Mouse (Mus musculus) lung, adult 2 months (tissue): ENCODE data around the gene Elovl3.

Experiments
- CTCF ChIP-seq: fragments of 200-500 bp; IDR thresholded peaks from 2 replicates; pipeline ENCODE4 v1.5.1; 2011; ENCODE audit warnings: mild to moderate bottlenecking, low read length, control low read depth; ENCODE audit not compliant: insufficient read depth
- POLR2A ChIP-seq: fragments of 200-500 bp; IDR thresholded peaks from 2 replicates; pipeline ENCODE4 v1.6.1; 2011; ENCODE audit warnings: low read depth, mild to moderate bottlenecking, control low read depth, low read length, borderline replicate concordance; ENCODE audit errors: extremely low read depth

GRCm38 (mm10) chr19:46169396-46169795 lies 37.7 kb downstream of the Elovl3 start:
- TF ChIP-seq CTCF: no peak
- no peak for TF ChIP-seq POLR2A
